Mouse (Mus musculus): ENCODE measurements around the gene Ly6g5c. TPM values are rescaled to one million over a fixed set of nuclear protein-coding genes. Genes with fewer than 3 reads are reported as not detected.

The Ly6g5c gene
- total RNA-seq, 2 experiments from 2014 or later = not detected

Other genes starting within 250 kb of the Ly6g5c start
- under 1 TPM; 0.28 to 0.66 TPM for gene Cfb, start 245.8 kb upstream of the Ly6g5c start, total RNA-seq (2021)
- gene Zbtb12, start 228.8 kb upstream of the Ly6g5c start, total RNA-seq (2021) = 10 to 100 TPM; 35.4 to 38.3 TPM
- not detected for gene Gm20547, start 226.2 kb upstream of the Ly6g5c start, total RNA-seq (2021)
- 1 to 10 TPM; 2.1 to 3.2 TPM for gene C2, start 210.0 kb upstream of the Ly6g5c start, total RNA-seq (2021)
- gene Ehmt2, start 209.8 kb upstream of the Ly6g5c start, total RNA-seq (2021) = 100 to 1,000 TPM; 232 to 251 TPM
- under 1 TPM in 1 of 2 experiments, not detected in 1; 0.20 TPM for gene Slc44a4, start 193.8 kb upstream of the Ly6g5c start, total RNA-seq (2021)
- gene Neu1, start 177.0 kb upstream of the Ly6g5c start, total RNA-seq (2021) = 10 to 100 TPM; 18.8 to 19.1 TPM
- 1 to 10 TPM; 1.6 to 2.3 TPM for gene Hspa1b, start 149.0 kb upstream of the Ly6g5c start, total RNA-seq (2021)
- gene Gm20481, start 138.4 kb upstream of the Ly6g5c start, total RNA-seq (2021) = not detected
- gene Hspa1a, start 136.1 kb upstream of the Ly6g5c start, total RNA-seq (2021) = 1 to 10 TPM; 3.1 to 5.2 TPM
- under 1 TPM in 1 of 2 experiments, not detected in 1; 0.22 TPM for gene Hspa1l, start 135.6 kb upstream of the Ly6g5c start, total RNA-seq (2021)
- gene Lsm2, start 126.4 kb upstream of the Ly6g5c start, total RNA-seq (2021) = 10 to 100 TPM; 35.9 to 38.5 TPM
- 10 to 100 TPM; 91.0 to 94.3 TPM for gene Vars, start 107.3 kb upstream of the Ly6g5c start, total RNA-seq (2021)
- under 1 TPM; 0.12 to 0.16 TPM for gene Vwa7, start 91.7 kb upstream of the Ly6g5c start, total RNA-seq (2021)
- under 1 TPM; 0.98 to 0.99 TPM for gene Sapcd1, start 80.3 kb upstream of the Ly6g5c start, total RNA-seq (2021)
- gene Msh5, start 61.5 kb upstream of the Ly6g5c start, total RNA-seq (2021) = 1 to 10 TPM; 2.0 to 3.2 TPM
- 10 to 100 TPM; 20.2 to 20.3 TPM for gene Clic1, start 58.3 kb upstream of the Ly6g5c start, total RNA-seq (2021)
- 100 to 1,000 TPM; 101 to 115 TPM for gene Ddah2, start 49.2 kb upstream of the Ly6g5c start, total RNA-seq (2021)
- gene Ly6g6c, start 42.9 kb upstream of the Ly6g5c start, total RNA-seq (2021) = not detected
- not detected for gene Mpig6b, start 42.1 kb upstream of the Ly6g5c start, total RNA-seq (2021)
- 1 to 10 TPM; 2.8 to 3.4 TPM for gene Ly6g6e, start 31.4 kb upstream of the Ly6g5c start, total RNA-seq (2021)
- gene Ly6g6d, start 30.2 kb upstream of the Ly6g5c start, total RNA-seq (2021) = not detected
- not detected for gene Ly6g6f, start 22.7 kb upstream of the Ly6g5c start, total RNA-seq (2021)
- 10 to 100 TPM; 66.7 to 73.6 TPM for gene Abhd16a, start 19.0 kb upstream of the Ly6g5c start, total RNA-seq (2021)
- 1 to 10 TPM in 1 of 2 experiments, under 1 TPM in 1; 0.81 to 2.3 TPM for gene Ly6g5b, start 7.1 kb downstream of the Ly6g5c start, total RNA-seq (2021)
- gene Gpank1, start 13.2 kb downstream of the Ly6g5c start, total RNA-seq (2021) = 10 to 100 TPM; 10.7 to 12.1 TPM
- 100 to 1,000 TPM; 210 to 214 TPM for gene Csnk2b, start 13.8 kb downstream of the Ly6g5c start, total RNA-seq (2021)
- 10 to 100 TPM; 19.8 to 20.1 TPM for gene D17H6S53E, start 18.1 kb downstream of the Ly6g5c start, total RNA-seq (2021)
- under 1 TPM in 1 of 2 experiments, not detected in 1; 0.52 TPM for gene Apom, start 23.8 kb downstream of the Ly6g5c start, total RNA-seq (2021)
- gene Bag6, start 26.9 kb downstream of the Ly6g5c start, total RNA-seq (2021) = 100 to 1,000 TPM; 395 to 410 TPM
- gene Prrc2a, start 56.6 kb downstream of the Ly6g5c start, total RNA-seq (2021) = 100 to 1,000 TPM; 311 to 315 TPM
- gene Aif1, start 67.8 kb downstream of the Ly6g5c start, total RNA-seq (2021) = 1 to 10 TPM; 2.5 to 3.6 TPM
- 10 to 100 TPM; 12.3 to 17.6 TPM for gene Lst1, start 80.2 kb downstream of the Ly6g5c start, total RNA-seq (2021)
- under 1 TPM; 0.77 to 0.88 TPM for gene Ltb, start 86.2 kb downstream of the Ly6g5c start, total RNA-seq (2021)
- gene Tnf, start 93.7 kb downstream of the Ly6g5c start, total RNA-seq (2021) = under 1 TPM in 1 of 2 experiments, not detected in 1; 0.52 TPM
- 1 to 10 TPM in 1 of 2 experiments, under 1 TPM in 1; 0.82 to 1.0 TPM for gene Lta, start 97.1 kb downstream of the Ly6g5c start, total RNA-seq (2021)
- gene Gm16181, start 112.6 kb downstream of the Ly6g5c start, total RNA-seq (2021) = not detected
- gene Atp6v1g2, start 125.4 kb downstream of the Ly6g5c start, total RNA-seq (2021) = 100 to 1,000 TPM; 122 to 142 TPM
- 10 to 100 TPM; 14.7 to 14.8 TPM for gene Nfkbil1, start 127.5 kb downstream of the Ly6g5c start, total RNA-seq (2021)
- 100 to 1,000 TPM; 324 to 337 TPM for gene Ddx39b, start 133.5 kb downstream of the Ly6g5c start, total RNA-seq (2021)
- gene H2-D1, start 154.5 kb downstream of the Ly6g5c start, total RNA-seq (2021) = 10 to 100 TPM; 19.1 to 22.8 TPM
- gene H2-Q1, start 212.1 kb downstream of the Ly6g5c start, total RNA-seq (2021) = under 1 TPM; 0.28 to 0.32 TPM
- 1 to 10 TPM in 1 of 2 experiments, under 1 TPM in 1; 0.48 to 2.2 TPM for gene H2-Q2, start 234.0 kb downstream of the Ly6g5c start, total RNA-seq (2021)

Measured in left cerebral cortex, postnatal 4 days (tissue).